Mouse (Mus musculus): ENCODE measurements around the gene Sys1. TPM values are rescaled to one million over a fixed set of nuclear protein-coding genes. Genes with fewer than 3 reads are reported as not detected.

The Sys1 gene
- polyA plus RNA-seq, 2 experiments: 48.4 to 73.1 TPM

GRCm38 (mm10) chr2:164499317-164499716 is 42.6 kb downstream of the Sys1 start:
- Histone ChIP-seq H3K4me2 (replicated peaks; ENCODE audit: low read depth, low read length, severe bottlenecking) (no peak overlapping the region), H3K9me3 (ENCODE audit: control insufficient read depth, low read length) (peaks cover 6% of the 10 kb centered on the region; the same call in 1 of the 2 replicates), H3K36me3 (ENCODE audit: control insufficient read depth, insufficient read depth, low read length) (peaks cover 45% of the 10 kb centered on the region), H3K4me1 (ENCODE audit: control insufficient read depth, insufficient read depth, low read length) (peaks cover 13% of the 10 kb centered on the region), H3K4me3 (replicated peaks; ENCODE audit: low read length) (no peak overlapping the region), H3K27me3 (ENCODE audit: control insufficient read depth, insufficient read depth, low read length) (no peaks in the 10 kb centered on the region), H3K9ac (ENCODE audit: low read depth, low read length, severe bottlenecking) (no peak overlapping the region), H3K27ac (replicated peaks; ENCODE audit: low read depth, low read length) (no peak overlapping the region)
- DNase-seq (ENCODE audit: low spot score) (no peak), ATAC-seq (ENCODE audit: low FRiP score, low read depth) (no peak)
- WGBS: 76% methylated on average over 5 of the region's 5 CpGs
- no peak for TF ChIP-seq POLR2A (IDR thresholded peaks at IDR 0.05; ENCODE audit: borderline replicate concordance, extremely low read depth, insufficient read depth, insufficient read length)

- Histone ChIP-seq H3K27me3 (ENCODE audit: control insufficient read depth, insufficient read depth, low read length) (no peaks in the 10 kb centered on the region), H3K36me3 (ENCODE audit: control insufficient read depth, insufficient read depth, low read length) (peaks cover 56% of the 10 kb centered on the region), H3K9me3 (ENCODE audit: control insufficient read depth, low read length) (peaks cover 9% of the 10 kb centered on the region; the same call in 1 of the 2 replicates), H3K4me1 (ENCODE audit: control insufficient read depth, insufficient read depth, low read length) (peaks cover 13% of the 10 kb centered on the region), H3K4me3 (replicated peaks; ENCODE audit: low read length) (no peak overlapping the region), H3K4me2 (replicated peaks; ENCODE audit: low read depth, low read length, severe bottlenecking) (no peak overlapping the region), H3K27ac (replicated peaks; ENCODE audit: low read depth, low read length) (no peak overlapping the region), H3K9ac (ENCODE audit: low read depth, low read length, severe bottlenecking) (no peak overlapping the region)
- no peak for TF ChIP-seq POLR2A (IDR thresholded peaks at IDR 0.05; ENCODE audit: borderline replicate concordance, extremely low read depth, insufficient read depth, insufficient read length)
- no peak for ATAC-seq (ENCODE audit: low FRiP score, low read depth)
- WGBS: 79% methylated on average over 7 of the region's 7 CpGs
- DNase-seq (ENCODE audit: low spot score): no peak
Observed at GRCm38 (mm10) chr2:164500511-164500910, 43.7 kb downstream of the Sys1 start.

- 97% methylated on average over 3 of the region's 3 CpGs for WGBS
- H3K27me3 ChIP-seq (ENCODE audit: control insufficient read depth, insufficient read depth, low read length): no peaks in the 10 kb centered on the region
- peaks cover 74% of the 10 kb centered on the region for H3K36me3 ChIP-seq (ENCODE audit: control insufficient read depth, insufficient read depth, low read length)
- H3K9ac ChIP-seq (ENCODE audit: low read depth, low read length, severe bottlenecking): no peak overlapping the region
- H3K4me2 ChIP-seq (replicated peaks; ENCODE audit: low read depth, low read length, severe bottlenecking): no peak overlapping the region
- DNase-seq (ENCODE audit: low spot score) (no peak), ATAC-seq (ENCODE audit: low FRiP score, low read depth) (no peak)
- peaks cover 9% of the 10 kb centered on the region; the same call in 1 of the 2 replicates for H3K9me3 ChIP-seq (ENCODE audit: control insufficient read depth, low read length)
- no peak overlapping the region for H3K27ac ChIP-seq (replicated peaks; ENCODE audit: low read depth, low read length)
- H3K4me1 ChIP-seq (ENCODE audit: control insufficient read depth, insufficient read depth, low read length): no peaks in the 10 kb centered on the region
- H3K4me3 ChIP-seq (replicated peaks; ENCODE audit: low read length): no peak overlapping the region
- TF ChIP-seq POLR2A (IDR thresholded peaks at IDR 0.05; ENCODE audit: borderline replicate concordance, extremely low read depth, insufficient read depth, insufficient read length): no peak
Observed at GRCm38 (mm10) chr2:164504919-164505318, 48.2 kb downstream of the Sys1 start.

- Histone ChIP-seq H3K4me2 (replicated peaks; ENCODE audit: low read depth, low read length, severe bottlenecking) (no peak overlapping the region), H3K27ac (replicated peaks; ENCODE audit: low read depth, low read length) (no peak overlapping the region), H3K9ac (ENCODE audit: low read depth, low read length, severe bottlenecking) (no peak overlapping the region), H3K4me1 (ENCODE audit: control insufficient read depth, insufficient read depth, low read length) (no peaks in the 10 kb centered on the region), H3K36me3 (ENCODE audit: control insufficient read depth, insufficient read depth, low read length) (peaks cover 65% of the 10 kb centered on the region), H3K9me3 (ENCODE audit: control insufficient read depth, low read length) (peaks cover 9% of the 10 kb centered on the region; the same call in 1 of the 2 replicates), H3K4me3 (replicated peaks; ENCODE audit: low read length) (no peak overlapping the region), H3K27me3 (ENCODE audit: control insufficient read depth, insufficient read depth, low read length) (no peaks in the 10 kb centered on the region)
- TF ChIP-seq POLR2A (IDR thresholded peaks at IDR 0.05; ENCODE audit: borderline replicate concordance, extremely low read depth, insufficient read depth, insufficient read length): no peak
- no peak for ATAC-seq (ENCODE audit: low FRiP score, low read depth)
- 88% methylated on average over 4 of the region's 4 CpGs for whole genome bisulfite sequencing
- DNase-seq (ENCODE audit: low spot score): no peak
Observed at GRCm38 (mm10) chr2:164505619-164506347, 49.0 kb downstream of the Sys1 start.

- Histone ChIP-seq H3K9me3 (ENCODE audit: control insufficient read depth, low read length) (peaks cover 9% of the 10 kb centered on the region; the same call in 1 of the 2 replicates), H3K36me3 (ENCODE audit: control insufficient read depth, insufficient read depth, low read length) (peaks cover 47% of the 10 kb centered on the region), H3K27ac (replicated peaks; ENCODE audit: low read depth, low read length) (no peak overlapping the region), H3K9ac (ENCODE audit: low read depth, low read length, severe bottlenecking) (no peak overlapping the region), H3K4me2 (replicated peaks; ENCODE audit: low read depth, low read length, severe bottlenecking) (no peak overlapping the region), H3K27me3 (ENCODE audit: control insufficient read depth, insufficient read depth, low read length) (no peaks in the 10 kb centered on the region), H3K4me1 (ENCODE audit: control insufficient read depth, insufficient read depth, low read length) (no peaks in the 10 kb centered on the region), H3K4me3 (replicated peaks; ENCODE audit: low read length) (no peak overlapping the region)
- 85% methylated on average over 19 of the region's 19 CpGs for WGBS
- no peak for ATAC-seq (ENCODE audit: low FRiP score, low read depth)
- DNase-seq (ENCODE audit: low spot score): no peak
- no peak for TF ChIP-seq POLR2A (IDR thresholded peaks at IDR 0.05; ENCODE audit: borderline replicate concordance, extremely low read depth, insufficient read depth, insufficient read length)
Observed at GRCm38 (mm10) chr2:164507811-164508210, 51.0 kb downstream of the Sys1 start.

Measured in limb, embryonic 14.5 days (tissue).